Mouse (Mus musculus) urinary bladder, adult 18-20 months (tissue): ENCODE measurements around the gene Gpatch8.
A peak's percentile ranks its signal among the peaks of the same experiment; 100 is the strongest.

Experiments
- DNase-seq, 2 experiments: peaks; one replicate each; pipeline ENCODE4 v3.0.0; 2022; ENCODE audit warnings: low spot score in 2 of 2, mixed read lengths in 2 of 2

The Gpatch8 gene

GRCm38 (mm10) chr11:102434816-102435705 lies 121.1 kb downstream of the Gpatch8 start:
- no peak for DNase-seq

GRCm38 (mm10) chr11:102434406-102434805 lies 121.8 kb downstream of the Gpatch8 start:
- DNase-seq = peak; percentile 60 to 77

- DNase-seq = no peak
Observed at GRCm38 (mm10) chr11:102433866-102434265, 122.3 kb downstream of the Gpatch8 start.

GRCm38 (mm10) chr11:102432896-102433295 lies 123.3 kb downstream of the Gpatch8 start:
- DNase-seq = no peak

DNA sequence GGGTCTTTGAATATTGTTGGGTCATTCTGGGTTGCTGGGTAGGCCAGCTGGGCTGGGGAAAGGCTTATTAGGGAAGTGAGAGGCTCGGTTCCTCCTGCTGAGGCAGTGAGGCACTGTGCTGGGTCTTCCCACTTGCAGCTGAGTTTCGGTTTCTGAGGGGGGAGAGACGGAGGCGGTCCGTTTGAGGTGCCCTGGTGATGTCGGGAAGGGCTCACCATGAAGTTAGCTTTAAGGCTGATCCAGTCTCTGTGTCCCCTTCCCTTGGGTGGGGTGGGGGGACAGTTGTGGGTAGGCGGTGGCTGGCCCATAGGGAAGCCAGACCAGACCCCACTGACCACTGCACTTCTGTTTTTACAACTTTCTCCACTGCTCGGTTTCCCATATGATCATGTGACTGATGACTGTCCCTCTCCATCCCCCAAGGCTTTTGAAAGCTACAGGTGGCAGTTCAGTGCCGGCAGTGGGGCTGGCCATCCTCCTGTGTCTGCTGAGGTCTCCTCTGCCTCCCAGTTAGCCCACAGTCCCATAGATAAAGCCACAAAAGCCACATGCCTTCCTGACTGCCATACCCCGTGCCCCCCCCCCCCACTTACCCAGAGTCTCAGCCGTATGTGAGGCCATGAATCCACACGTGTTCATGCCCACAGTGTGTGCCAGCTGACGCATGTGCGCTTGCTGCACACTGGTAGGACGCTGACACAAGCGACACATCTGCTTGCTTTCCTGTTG lies 123.9 kb downstream of the Gpatch8 start:
- no peak for DNase-seq

DNA sequence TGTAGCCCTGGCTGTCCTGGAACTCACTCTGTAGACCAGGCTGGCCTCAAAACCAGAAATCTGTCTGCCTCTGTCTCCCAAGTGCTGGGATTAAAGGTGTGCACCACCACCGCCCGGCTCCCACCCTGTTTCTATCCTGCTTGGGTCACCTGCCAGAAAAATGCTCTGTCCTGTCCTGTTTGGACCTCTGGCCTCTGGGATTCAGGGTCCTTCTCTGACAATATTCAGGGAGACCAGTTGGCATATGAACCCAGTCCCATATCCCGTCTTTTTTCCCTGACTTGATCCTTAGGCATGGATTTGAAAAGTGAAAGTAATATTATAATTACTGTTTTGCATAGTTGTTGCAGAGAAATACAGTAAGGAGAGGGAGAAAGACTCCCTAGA lies 124.5 kb downstream of the Gpatch8 start:
- DNase-seq = no peak

GRCm38 (mm10) chr11:102431018-102431645 lies 125.1 kb downstream of the Gpatch8 start:
- DNase-seq = peak; percentile 74 to 75

DNA sequence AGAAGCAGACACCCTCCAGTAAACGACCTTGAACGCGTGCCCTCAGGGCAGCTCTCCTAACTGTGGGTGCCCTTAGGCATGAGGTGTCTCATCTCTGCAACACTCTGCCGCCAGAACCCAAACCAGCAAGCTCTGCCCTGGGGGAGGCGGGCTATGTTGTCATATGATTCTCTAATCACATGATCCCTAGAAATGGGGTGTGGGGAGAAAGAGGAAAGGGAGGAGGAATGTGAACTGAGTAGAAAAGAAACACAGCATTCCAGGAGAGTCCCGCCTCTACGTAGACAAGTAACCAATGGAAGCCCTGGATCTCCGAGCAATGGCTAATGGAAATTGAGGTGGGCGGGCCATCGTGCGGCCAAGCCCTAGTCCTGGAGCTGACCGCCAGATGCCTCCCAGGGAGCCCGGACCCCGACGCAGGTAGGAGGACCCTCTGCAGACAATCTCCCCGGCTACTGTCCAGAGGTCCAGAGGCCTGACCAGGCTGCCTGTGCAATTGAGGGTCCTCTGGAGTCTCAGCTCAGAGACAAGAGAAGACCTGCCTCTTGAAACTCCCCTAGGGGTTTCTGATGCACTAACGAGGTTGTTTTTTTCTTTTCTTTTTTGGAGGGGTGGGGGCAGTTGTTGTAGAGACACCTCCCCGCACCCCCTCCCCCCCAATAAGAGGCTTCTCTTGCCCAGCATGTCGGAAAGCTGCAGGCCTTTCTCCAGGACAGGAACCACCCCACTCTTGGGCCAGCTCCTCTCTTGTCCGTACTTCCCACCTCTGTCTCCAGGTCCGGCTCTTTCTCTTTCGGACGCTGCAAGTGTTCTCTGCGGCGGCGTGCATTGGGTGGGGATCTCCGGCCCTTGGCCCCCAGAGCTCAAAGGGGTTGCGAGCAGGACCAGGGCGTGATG lies 125.8 kb downstream of the Gpatch8 start, which contains the start of gene Grn:
TSS of gene Grn (plus strand) at position 195 of the 897 bp plus-strand sequence.
- peak; percentile 69 to 88 for DNase-seq

GRCm38 (mm10) chr11:102429551-102429950 lies 126.6 kb downstream of the Gpatch8 start:
- DNase-seq = no peak

DNA sequence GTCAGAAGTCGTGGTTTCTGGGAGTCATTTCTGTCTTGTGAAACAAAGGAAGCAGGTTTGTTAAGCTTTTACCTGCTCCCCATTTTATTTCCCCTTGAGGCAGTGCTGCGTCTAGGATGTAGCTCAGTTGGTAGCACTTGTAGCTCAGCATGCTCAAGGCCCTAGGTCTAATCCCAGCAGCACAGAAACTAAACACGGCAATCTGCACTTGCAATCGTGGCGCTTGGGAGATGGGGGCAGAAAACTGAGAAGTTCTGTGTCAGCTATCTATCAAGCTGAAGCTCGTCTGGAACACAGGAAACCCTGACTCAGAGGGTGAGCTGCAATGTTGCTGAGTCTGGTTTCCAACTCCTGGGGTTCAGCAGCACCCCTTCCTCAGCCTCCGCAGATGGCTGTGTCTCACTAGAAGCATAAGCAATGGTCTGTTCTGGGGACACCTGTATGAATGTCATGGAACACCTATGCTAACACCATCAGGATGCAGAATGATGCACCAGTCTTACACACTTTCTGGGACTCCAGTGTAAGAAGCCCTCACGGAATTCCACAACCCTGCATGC lies 127.1 kb downstream of the Gpatch8 start:
- DNase-seq = no peak
